Mouse (Mus musculus): Measurements from ENCODE around the gene Atg4b. TPM values are rescaled to one million over a fixed set of nuclear protein-coding genes. Genes with fewer than 3 reads are reported as not detected.

Gene Atg4b
- polyA plus RNA-seq, 1 experiment from 2014 or later, result 51.6 TPM

- no peak overlapping the region for H3K4me3 ChIP-seq (ENCODE audit: low read depth, low read length)
These were observed 15.4 kb upstream of the Atg4b start for GRCm38 (mm10) chr1:93735859-93736258.

GRCm38 (mm10) chr1:93737711-93738110 is 13.6 kb upstream of the Atg4b start:
- Histone ChIP-seq H3K27ac (ENCODE audit: low read depth) (no peak overlapping the region), H3K9ac (replicated peaks) (no peak overlapping the region), H3K4me1 (ENCODE audit: insufficient read depth) (peaks cover 7% of the 10 kb centered on the region; the same call in 1 of the 2 replicates), H3K4me3 (ENCODE audit: low read depth, low read length) (no peak overlapping the region), H3K36me3 (replicated peaks; ENCODE audit: insufficient read depth, low read length) (no peaks in the 10 kb centered on the region), H3K9me3 (ENCODE audit: low read length) (no peaks in the 10 kb centered on the region), H3K4me2 (ENCODE audit: low read depth, low read length) (no peak overlapping the region), H3K27me3 (ENCODE audit: insufficient read depth, low read length) (no peaks in the 10 kb centered on the region)
- DNase-seq (no peak), ATAC-seq (no peak)
- 82% methylated on average over 5 of the region's 5 CpGs for WGBS (ENCODE audit: insufficient replicate concordance)
- no peak for TF ChIP-seq EP300 (IDR thresholded peaks at IDR 0.05; ENCODE audit: low read depth)

More at GRCm38 (mm10) chr1:93735859-93736258, 15.4 kb upstream of the Atg4b start:
- Histone ChIP-seq H3K36me3 (replicated peaks; ENCODE audit: insufficient read depth, low read length) (no peaks in the 10 kb centered on the region), H3K4me1 (ENCODE audit: insufficient read depth) (no peaks in the 10 kb centered on the region), H3K27me3 (ENCODE audit: insufficient read depth, low read length) (no peaks in the 10 kb centered on the region), H3K27ac (ENCODE audit: low read depth) (no peak overlapping the region), H3K4me2 (ENCODE audit: low read depth, low read length) (no peak overlapping the region), H3K9me3 (ENCODE audit: low read length) (no peaks in the 10 kb centered on the region), H3K9ac (replicated peaks) (no peak overlapping the region)
- ATAC-seq, result no peak
- WGBS (ENCODE audit: insufficient replicate concordance), result 59% methylated on average over 3 of the region's 3 CpGs
- TF ChIP-seq CTCF (IDR thresholded peaks at IDR 0.05; ENCODE audit: low read depth) (no peak), EP300 (IDR thresholded peaks at IDR 0.05; ENCODE audit: low read depth) (no peak)
- no peak for DNase-seq

GRCm38 (mm10) chr1:93740671-93741070 is 10.6 kb upstream of the Atg4b start:
- Histone ChIP-seq H3K4me2 (ENCODE audit: low read depth, low read length) (no peak overlapping the region), H3K27ac (ENCODE audit: low read depth) (no peak overlapping the region), H3K9me3 (ENCODE audit: low read length) (no peaks in the 10 kb centered on the region), H3K4me3 (ENCODE audit: low read depth, low read length) (no peak overlapping the region), H3K9ac (replicated peaks) (no peak overlapping the region), H3K36me3 (replicated peaks; ENCODE audit: insufficient read depth, low read length) (no peaks in the 10 kb centered on the region; the same call in 1 of the 2 replicates), H3K27me3 (ENCODE audit: insufficient read depth, low read length) (no peaks in the 10 kb centered on the region), H3K4me1 (ENCODE audit: insufficient read depth) (peaks cover 8% of the 10 kb centered on the region)
- TF ChIP-seq CTCF (IDR thresholded peaks at IDR 0.05; ENCODE audit: low read depth), result no peak
- no peak for TF ChIP-seq EP300 (IDR thresholded peaks at IDR 0.05; ENCODE audit: low read depth)
- ATAC-seq (no peak), DNase-seq (no peak)
- WGBS (ENCODE audit: insufficient replicate concordance), result 93% methylated on average over 2 of the region's 2 CpGs

- no peak overlapping the region for H3K4me3 ChIP-seq (ENCODE audit: low read depth, low read length)
- no peaks in the 10 kb centered on the region for H3K27me3 ChIP-seq (ENCODE audit: insufficient read depth, low read length)
- WGBS (ENCODE audit: insufficient replicate concordance), result 40% methylated on average over 4 of the region's 4 CpGs
- peak overlapping the region; percentile 19; the same call in 1 of the 2 replicates for H3K4me2 ChIP-seq (ENCODE audit: low read depth, low read length)
- H3K4me1 ChIP-seq (ENCODE audit: insufficient read depth), result peaks cover 16% of the 10 kb centered on the region
- H3K9ac ChIP-seq (replicated peaks), result no peak overlapping the region
- H3K27ac ChIP-seq (ENCODE audit: low read depth), result no peak overlapping the region
- DNase-seq (no peak), ATAC-seq (no peak)
- H3K36me3 ChIP-seq (replicated peaks; ENCODE audit: insufficient read depth, low read length), result no peaks in the 10 kb centered on the region; the same call in 1 of the 2 replicates
- H3K9me3 ChIP-seq (ENCODE audit: low read length), result no peaks in the 10 kb centered on the region
- TF ChIP-seq CTCF (IDR thresholded peaks at IDR 0.05; ENCODE audit: low read depth), result no peak
- 0 out of 2 replicates have a peak, but pooled peaks have one; percentile 14 for TF ChIP-seq EP300 (IDR thresholded peaks at IDR 0.05; ENCODE audit: low read depth)
These were observed 9.3 kb upstream of the Atg4b start for GRCm38 (mm10) chr1:93741987-93742386.

- Histone ChIP-seq H3K9me3 (ENCODE audit: low read length) (no peaks in the 10 kb centered on the region), H3K27ac (ENCODE audit: low read depth) (no peak overlapping the region), H3K4me1 (ENCODE audit: insufficient read depth) (peaks cover 16% of the 10 kb centered on the region), H3K9ac (replicated peaks) (no peak overlapping the region), H3K27me3 (ENCODE audit: insufficient read depth, low read length) (no peaks in the 10 kb centered on the region), H3K4me2 (ENCODE audit: low read depth, low read length) (no peak overlapping the region), H3K4me3 (ENCODE audit: low read depth, low read length) (no peak overlapping the region), H3K36me3 (replicated peaks; ENCODE audit: insufficient read depth, low read length) (no peaks in the 10 kb centered on the region; the same call in 1 of the 2 replicates)
- DNase-seq, result no peak
- TF ChIP-seq EP300 (IDR thresholded peaks at IDR 0.05; ENCODE audit: low read depth) (no peak), CTCF (IDR thresholded peaks at IDR 0.05; ENCODE audit: low read depth) (peak; percentile 57)
- no peak for ATAC-seq
These were observed 8.4 kb upstream of the Atg4b start for GRCm38 (mm10) chr1:93742910-93743309.

- Histone ChIP-seq H3K4me3 (ENCODE audit: low read depth, low read length) (no peak overlapping the region), H3K27me3 (ENCODE audit: insufficient read depth, low read length) (no peaks in the 10 kb centered on the region), H3K4me1 (ENCODE audit: insufficient read depth) (peaks cover 20% of the 10 kb centered on the region), H3K27ac (ENCODE audit: low read depth) (peak overlapping the region; percentile 6; the same call in 1 of the 2 replicates), H3K9ac (replicated peaks) (no peak overlapping the region), H3K9me3 (ENCODE audit: low read length) (no peaks in the 10 kb centered on the region), H3K36me3 (replicated peaks; ENCODE audit: insufficient read depth, low read length) (peaks cover 12% of the 10 kb centered on the region), H3K4me2 (ENCODE audit: low read depth, low read length) (no peak overlapping the region)
- ATAC-seq, result peak; percentile 50
- whole genome bisulfite sequencing (ENCODE audit: insufficient replicate concordance), result 75% methylated on average over 5 of the region's 5 CpGs
- TF ChIP-seq CTCF (IDR thresholded peaks at IDR 0.05; ENCODE audit: low read depth) (no peak), EP300 (IDR thresholded peaks at IDR 0.05; ENCODE audit: low read depth) (no peak)
- no peak for DNase-seq
These were observed 5.1 kb upstream of the Atg4b start for GRCm38 (mm10) chr1:93746179-93746578.

- 85% methylated on average over 1 of the region's 1 CpGs for WGBS (ENCODE audit: insufficient replicate concordance)
These were observed 2.8 kb upstream of the Atg4b start for GRCm38 (mm10) chr1:93748539-93748938.

More at GRCm38 (mm10) chr1:93748539-93748938, 2.8 kb upstream of the Atg4b start:
- H3K27me3 ChIP-seq (ENCODE audit: insufficient read depth, low read length), result no peaks in the 10 kb centered on the region
- peaks cover 24% of the 10 kb centered on the region for H3K4me1 ChIP-seq (ENCODE audit: insufficient read depth)
- no peak overlapping the region for H3K9ac ChIP-seq (replicated peaks)
- no peaks in the 10 kb centered on the region for H3K9me3 ChIP-seq (ENCODE audit: low read length)
- no peak for DNase-seq
- 0 out of 2 replicates have a peak, but pooled peaks have one; percentile 31 for ATAC-seq
- peaks cover 12% of the 10 kb centered on the region for H3K36me3 ChIP-seq (replicated peaks; ENCODE audit: insufficient read depth, low read length)
- TF ChIP-seq EP300 (IDR thresholded peaks at IDR 0.05; ENCODE audit: low read depth), result no peak
- no peak for TF ChIP-seq CTCF (IDR thresholded peaks at IDR 0.05; ENCODE audit: low read depth)
- no peak overlapping the region for H3K4me3 ChIP-seq (ENCODE audit: low read depth, low read length)
- H3K27ac ChIP-seq (ENCODE audit: low read depth), result no peak overlapping the region
- no peak overlapping the region for H3K4me2 ChIP-seq (ENCODE audit: low read depth, low read length)
